Mouse (Mus musculus): ENCODE measurements around the gene Add3.
A peak's percentile ranks its signal among the peaks of the same experiment; 100 is the strongest.

Add3 gene

GRCm38 (mm10) chr19:53130399-53131175 is 9.7 kb upstream of the Add3 start:
- DNase-seq, result peak; percentile 49

- no peak for DNase-seq
Measured at GRCm38 (mm10) chr19:53132471-53132870, 7.8 kb upstream of the Add3 start.

DNA sequence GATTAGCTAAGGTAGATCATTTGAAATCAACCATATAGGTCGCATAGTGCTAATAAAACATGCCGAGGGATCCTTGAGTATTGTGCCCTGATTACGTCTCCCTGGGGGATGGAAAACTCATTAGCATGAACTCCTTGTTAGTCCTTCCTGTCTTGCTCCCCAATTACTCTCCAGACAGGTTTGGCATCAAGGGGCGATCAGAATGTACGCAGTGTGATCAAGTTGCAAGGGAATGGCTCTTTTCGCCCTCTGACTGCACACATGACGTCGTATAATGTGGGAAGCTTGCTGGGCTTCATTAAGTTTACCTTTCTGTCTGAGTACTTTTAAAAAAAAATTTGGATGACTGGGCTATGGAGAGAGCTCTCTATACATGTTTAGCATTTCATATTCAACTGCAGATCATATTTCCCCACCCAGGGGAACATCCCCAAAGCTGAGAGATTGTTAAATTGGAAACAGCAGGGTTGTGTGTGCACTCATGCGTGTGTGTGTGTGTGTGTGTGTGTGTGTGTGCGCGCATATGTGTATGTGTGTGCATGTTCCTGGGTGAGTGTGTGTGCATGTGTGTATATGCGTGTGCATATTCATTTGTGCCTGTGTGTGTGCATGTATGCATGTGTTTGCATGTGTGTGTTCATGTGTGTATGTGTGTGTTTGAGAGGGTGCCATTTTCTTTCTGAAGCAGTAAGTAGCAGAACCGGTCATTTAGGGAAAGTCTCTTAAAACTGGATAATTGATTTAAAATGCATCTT is 3.7 kb upstream of the Add3 start:
- DNase-seq, result no peak

DNA sequence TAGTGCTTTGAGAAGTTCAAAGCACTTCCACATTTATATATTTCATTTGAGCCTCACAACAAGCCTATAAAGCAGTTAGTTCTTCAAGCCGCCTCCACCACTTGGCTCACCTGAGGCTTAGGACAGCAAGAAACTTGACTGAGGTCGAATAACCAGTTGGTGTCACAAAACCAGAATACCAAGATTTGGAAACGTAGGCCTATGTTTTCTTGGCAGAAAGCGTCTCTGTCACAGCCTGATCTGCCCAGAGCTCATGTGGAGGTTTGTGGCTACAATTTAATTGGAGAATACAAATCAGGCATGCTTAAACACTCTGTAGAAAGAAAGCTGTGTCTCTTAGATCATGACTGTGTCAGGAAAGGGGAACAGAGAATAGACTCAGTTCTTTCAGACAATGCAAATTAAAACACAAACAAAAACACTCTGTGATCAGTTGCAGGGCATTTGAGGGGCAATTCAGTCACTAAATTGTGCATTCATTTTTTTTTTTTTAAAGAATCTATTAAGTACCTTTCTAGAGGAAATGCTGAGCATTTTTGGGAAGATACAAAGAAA is 3.0 kb upstream of the Add3 start:
- no peak for DNase-seq

GRCm38 (mm10) chr19:53140804-53141250 is 584 bp downstream of the Add3 start:
- no peak for DNase-seq

DNA sequence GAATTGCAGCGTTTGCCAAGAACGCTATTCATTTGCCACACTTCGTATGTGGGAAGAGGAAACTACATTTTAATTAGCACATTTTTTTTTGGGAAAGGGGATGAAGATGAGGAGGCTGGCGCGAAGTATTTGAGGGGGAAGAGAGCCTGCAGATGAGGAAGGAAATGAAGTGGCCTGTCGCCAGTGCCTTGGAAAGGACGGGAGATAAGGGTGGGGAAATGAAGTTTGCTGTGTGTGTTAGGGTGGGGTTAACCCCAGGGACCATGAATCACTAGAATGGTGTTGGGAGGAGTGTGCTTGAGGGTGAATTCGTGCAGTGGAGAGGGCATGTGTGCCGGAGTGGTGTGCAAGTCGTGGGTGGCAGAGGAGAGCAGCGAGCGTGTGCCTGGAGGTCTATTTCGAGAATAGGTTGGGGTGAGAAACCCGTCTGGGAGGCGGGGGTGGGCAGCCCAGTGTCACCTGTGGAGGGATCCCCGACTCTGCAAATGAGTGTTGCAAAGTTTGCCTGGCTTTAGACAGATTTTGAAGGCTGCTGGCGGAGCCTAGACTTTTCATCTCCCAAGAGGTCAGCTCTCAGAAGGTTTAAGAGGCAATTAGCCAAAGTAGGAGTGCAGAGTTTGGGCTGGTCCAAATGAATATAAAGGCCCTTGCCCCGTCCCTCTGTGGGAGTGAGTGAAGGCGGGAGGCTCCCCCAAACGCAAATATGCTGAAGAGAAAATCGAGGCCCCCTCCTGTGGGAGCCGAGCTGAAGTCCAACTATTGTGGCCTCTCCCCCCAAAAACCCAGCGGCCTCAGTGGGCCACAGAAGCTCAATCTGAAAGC is 1.2 kb downstream of the Add3 start:
- peak; percentile 72 for DNase-seq

DNA sequence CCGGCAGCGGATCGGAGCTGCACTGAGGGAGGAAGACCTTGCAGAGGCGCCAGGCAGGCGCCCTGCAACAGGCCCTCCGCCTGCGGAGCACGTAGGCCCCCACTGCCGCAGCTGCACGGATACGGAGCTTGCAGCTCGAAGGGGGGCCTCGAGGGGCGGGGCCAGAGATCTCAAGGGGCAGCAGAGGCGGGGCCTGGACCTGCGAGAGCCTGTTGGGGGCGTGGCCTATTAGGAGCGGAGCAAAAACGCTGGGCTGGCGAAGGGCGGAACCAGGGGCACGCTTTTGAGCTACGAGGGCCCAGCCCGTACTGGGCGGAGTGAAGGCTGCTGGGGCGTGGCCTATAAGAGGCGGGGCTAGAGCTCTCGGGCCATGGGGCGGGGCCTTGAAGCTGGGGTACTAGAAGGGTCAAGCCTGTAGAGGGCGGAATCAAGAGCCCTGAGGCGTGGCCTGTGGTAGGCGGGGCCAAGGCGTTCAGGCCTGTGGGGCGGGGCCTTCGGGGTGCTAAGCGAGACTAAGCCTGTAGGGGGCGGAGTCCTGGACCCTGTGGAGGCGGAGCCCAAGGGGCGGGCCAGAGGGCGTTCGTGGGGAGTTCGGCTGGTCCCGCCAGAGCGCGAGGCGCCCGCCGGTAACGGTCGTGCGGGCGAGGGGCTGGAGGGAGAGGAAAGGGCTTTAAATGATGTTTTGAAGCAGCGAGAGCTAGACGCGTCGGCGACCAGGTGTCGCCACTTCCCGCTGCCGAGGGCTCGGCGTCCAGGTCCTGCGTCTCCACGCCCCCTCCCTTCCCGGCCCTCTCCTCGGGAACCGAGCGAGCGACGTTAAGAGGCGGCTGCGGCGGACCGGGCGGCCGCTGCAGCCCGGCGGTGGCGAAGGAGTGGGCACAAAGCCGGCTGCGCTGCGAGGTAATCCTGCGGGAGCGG is 2.2 kb downstream of the Add3 start:
- peak; percentile 100 for DNase-seq

GRCm38 (mm10) chr19:53143108-53143971 is 3.1 kb downstream of the Add3 start:
- DNase-seq, result peak; percentile 51

- no peak for DNase-seq
Measured at GRCm38 (mm10) chr19:53145075-53145474, 4.8 kb downstream of the Add3 start.

DNA sequence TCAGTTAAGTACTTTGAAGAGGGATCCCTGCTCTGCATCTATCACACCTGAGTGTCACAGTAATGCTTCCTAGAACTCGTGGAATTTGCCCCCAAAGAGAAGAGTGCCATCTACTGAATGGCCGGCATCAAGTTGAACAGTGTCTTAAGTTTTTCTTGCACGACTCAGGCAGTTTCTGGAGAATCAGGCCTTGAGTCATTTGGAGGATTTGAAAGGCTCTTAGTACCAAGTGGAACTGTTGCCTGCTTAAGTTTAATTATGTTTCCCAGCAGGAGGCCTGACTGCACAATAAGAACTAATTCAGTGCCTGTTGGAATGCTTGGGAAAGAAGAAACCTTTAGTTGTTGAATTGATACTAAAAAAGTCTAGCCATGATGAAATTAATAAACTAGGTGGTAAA is 9.1 kb downstream of the Add3 start:
- no peak for DNase-seq

DNA sequence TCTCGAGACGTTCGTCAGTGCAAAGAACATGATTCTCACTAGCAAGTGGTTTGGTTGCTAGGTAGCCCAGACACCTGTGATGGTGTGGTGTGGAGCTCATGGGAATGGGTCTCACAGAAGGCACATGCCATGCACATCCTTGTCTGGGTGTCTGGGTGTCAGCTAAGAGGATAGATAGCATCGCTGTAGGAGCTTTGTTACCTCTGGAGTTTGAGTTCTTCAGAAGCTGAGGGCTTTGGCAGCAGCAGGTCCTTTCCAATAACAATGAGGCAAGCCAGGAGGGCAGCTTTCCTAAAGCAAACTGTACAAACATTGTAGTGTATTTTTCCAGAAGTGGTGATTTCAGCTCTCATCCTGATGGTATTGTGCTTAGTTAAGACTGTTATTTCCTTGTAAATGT is 12.2 kb downstream of the Add3 start:
- peak; percentile 32 for DNase-seq

GRCm38 (mm10) chr19:53153096-53153495 is 12.9 kb downstream of the Add3 start:
- no peak for DNase-seq

DNA sequence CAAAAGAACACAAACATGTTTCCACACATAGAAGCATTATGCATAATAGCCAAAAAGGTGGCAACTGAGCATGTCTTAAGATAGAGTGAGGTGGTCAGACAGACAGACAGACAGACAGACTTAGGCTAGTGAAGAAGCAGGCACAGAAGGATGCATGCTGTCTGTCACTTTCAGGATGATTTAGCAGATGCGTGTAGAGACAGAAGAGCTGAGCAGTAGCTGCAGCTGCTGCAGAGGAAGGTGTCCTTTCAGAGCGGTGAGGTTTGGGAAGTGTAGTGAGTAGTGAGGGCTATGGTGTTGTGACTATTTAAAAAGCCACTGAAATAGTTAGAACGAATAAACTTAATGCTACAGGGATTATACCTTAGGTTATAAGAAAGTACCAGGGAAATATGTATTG is 13.9 kb downstream of the Add3 start:
- DNase-seq, result no peak

GRCm38 (mm10) chr19:53156361-53156760 is 16.1 kb downstream of the Add3 start:
- no peak for DNase-seq

GRCm38 (mm10) chr19:53157176-53157575 is 16.9 kb downstream of the Add3 start:
- no peak for DNase-seq

DNA sequence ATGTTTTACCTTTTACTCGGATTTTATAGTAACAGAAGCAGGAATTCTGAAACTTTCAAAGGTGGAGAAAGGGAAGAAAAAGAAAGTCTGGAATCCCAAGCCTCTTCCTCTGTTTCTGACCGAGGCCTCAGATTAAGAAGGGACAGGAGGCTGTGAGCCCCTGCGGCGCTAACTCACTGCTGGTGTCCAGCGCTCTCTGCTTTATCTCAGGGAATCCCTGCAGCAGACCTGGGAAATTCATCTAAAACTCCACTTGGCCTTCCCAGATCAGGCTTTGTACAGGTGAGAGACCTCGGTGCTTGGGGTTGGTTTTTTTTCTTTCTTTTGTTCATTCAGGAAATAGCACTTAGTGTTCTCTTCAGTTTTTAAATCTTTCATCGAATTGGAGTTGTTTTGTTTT is 19.1 kb downstream of the Add3 start:
- DNase-seq, result no peak

- DNase-seq, result no peak
Measured at GRCm38 (mm10) chr19:53162927-53163326, 22.7 kb downstream of the Add3 start.

- no peak for DNase-seq
Measured at GRCm38 (mm10) chr19:53164645-53165044, 24.4 kb downstream of the Add3 start.

DNA sequence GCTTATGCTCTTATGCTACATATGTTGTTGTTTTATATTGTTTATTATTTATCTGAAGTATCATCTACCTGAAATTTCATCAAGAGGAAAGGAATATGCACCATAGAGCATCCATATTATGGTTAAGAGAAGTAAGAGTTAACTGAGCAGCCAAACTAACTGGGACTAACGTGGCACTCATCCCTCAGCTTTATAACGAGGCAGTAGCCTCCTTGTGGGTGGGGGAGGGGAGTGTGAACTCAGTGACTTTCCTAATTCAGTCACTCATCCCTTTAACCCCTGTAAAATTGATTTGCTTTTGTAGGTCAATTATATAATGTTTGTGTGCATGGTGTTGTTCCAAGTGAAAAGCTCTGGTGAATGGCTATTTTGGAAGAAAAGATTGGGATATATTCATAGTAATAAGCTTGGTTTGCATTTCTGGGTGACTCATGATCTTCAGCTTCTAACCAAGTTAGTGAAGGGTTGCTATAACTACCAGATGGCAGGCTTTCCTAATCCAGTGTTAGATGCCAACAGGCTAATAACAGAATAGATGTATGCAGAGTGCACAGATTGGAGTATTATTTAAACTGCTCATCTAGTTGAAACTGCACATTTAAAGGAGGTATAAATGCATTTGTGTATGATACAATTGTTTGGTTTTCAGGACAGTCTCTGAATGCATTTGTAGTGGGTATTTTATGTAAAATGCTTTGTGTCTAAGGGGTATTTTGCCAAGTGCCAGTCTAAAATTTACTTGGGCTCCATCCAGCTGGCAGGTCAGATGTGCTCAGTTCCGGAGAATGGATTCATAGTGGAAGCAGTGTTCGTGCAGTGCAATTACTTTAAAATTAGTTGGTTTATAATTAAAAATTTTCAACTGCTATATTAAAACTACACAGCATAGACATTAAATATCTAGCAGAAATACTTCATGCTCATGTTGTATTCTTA is 25.3 kb downstream of the Add3 start:
- DNase-seq, result no peak

DNA sequence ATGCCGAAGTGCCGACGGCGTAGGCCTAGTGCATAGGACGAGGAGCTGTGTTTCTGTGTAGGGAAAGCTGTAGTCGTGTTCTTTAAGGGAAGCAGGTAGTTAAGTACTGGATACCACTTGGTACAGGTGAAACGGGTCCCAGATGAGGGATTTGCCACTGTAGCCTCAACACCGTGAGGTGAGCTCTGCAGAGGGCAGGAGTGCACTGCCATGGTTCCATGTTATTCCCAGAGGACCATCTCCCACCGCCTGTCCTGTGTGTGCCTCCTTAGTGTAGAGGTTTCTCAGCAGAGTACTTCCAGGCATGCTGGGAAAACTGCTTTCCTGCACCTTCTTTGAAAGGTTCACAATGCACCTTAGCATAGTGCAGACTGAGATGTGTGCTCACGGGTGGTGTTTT is 26.1 kb downstream of the Add3 start:
- DNase-seq, result no peak

Data from lung, postnatal 36 days (tissue).